Mouse (Mus musculus) liver, postnatal 0 days (tissue): ENCODE data around the gene Tec.

Experiments
- CTCF ChIP-seq: sonication (generic); IDR thresholded peaks from 2 replicates; pipeline ENCODE4 v1.5.1; 2016; ENCODE audit warnings: antibody characterized with exemption, low read depth
- EP300 ChIP-seq: IDR thresholded peaks from 2 replicates; pipeline ENCODE4 v1.6.1; 2016; ENCODE audit warnings: antibody characterized with exemption, low read depth, mild to moderate bottlenecking

DNA sequence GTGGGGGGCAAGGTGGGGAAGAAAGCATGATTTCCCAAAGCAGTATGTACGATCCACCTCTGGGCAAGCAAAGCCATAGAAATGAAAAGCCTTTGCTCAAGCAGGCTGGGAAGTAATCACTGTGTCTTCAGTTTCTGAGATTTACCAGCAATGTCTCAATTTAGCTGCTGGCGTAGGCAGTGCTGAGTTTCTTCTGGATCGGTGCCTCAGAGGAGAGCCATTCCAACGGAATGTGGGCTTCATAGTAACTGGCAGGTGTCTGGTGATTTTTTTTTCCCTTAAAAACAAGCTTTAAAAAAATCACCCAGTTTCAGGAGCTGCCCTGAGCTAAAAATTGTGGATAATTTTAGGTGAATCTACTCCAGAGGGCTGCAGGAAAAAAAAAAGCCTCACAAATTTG is 120.9 kb downstream of the Tec start:
- TF ChIP-seq CTCF (no peak), EP300 (no peak)
